Mouse (Mus musculus) hindbrain, embryonic 13.5 days (tissue): ENCODE measurements around the gene Pcdh7. TPM values are rescaled to one million over a fixed set of nuclear protein-coding genes. Genes with fewer than 3 reads are reported as not detected.

Source experiments
- ATAC-seq: fragments of 200-750 bp; cut with Nextera tagmentation; 2 replicates; pipeline ENCODE4 v1.8.0; 2017; ENCODE audit warnings: moderate TSS enrichment; ENCODE audit not compliant: low FRiP score
- H3K27ac ChIP-seq: fragments of 300-500 bp; sonication (generic); 2 replicates; pipeline ENCODE4 v1.5.1; 2015; ENCODE audit warnings: inconsistent platforms, mild to moderate bottlenecking, moderate library complexity
- H3K27me3 ChIP-seq: fragments of 300-500 bp; sonication (generic); 2 replicates; pipeline ENCODE4 v1.6.1; 2015; ENCODE audit warnings: mild to moderate bottlenecking, inconsistent platforms
- H3K36me3 ChIP-seq: fragments of 300-500 bp; sonication (generic); 2 replicates; pipeline ENCODE4 v1.6.1; 2015; ENCODE audit warnings: mild to moderate bottlenecking, inconsistent platforms
- H3K4me1 ChIP-seq: fragments of 300-500 bp; sonication (generic); replicated peaks from 2 replicates; pipeline ENCODE4 v1.6.1; 2015; ENCODE audit warnings: inconsistent platforms
- H3K4me2 ChIP-seq: fragments of 300-500 bp; sonication (generic); 2 replicates; pipeline ENCODE4 v1.6.1; 2015; ENCODE audit warnings: inconsistent platforms, mild to moderate bottlenecking, moderate library complexity
- H3K4me3 ChIP-seq: fragments of 300-500 bp; sonication (generic); 2 replicates; pipeline ENCODE4 v1.5.1; 2015; ENCODE audit warnings: mild to moderate bottlenecking, inconsistent platforms
- H3K9ac ChIP-seq: fragments of 300-500 bp; sonication (generic); 2 replicates; pipeline ENCODE4 v1.6.1; 2015; ENCODE audit warnings: mild to moderate bottlenecking, inconsistent platforms
- H3K9me3 ChIP-seq: fragments of 300-500 bp; sonication (generic); 2 replicates; pipeline ENCODE4 v1.6.1; 2016; ENCODE audit warnings: inconsistent platforms
- WGBS: fragments of 180-500 bp; shearing (Covaris S2); methylation state at CpG from one replicate; pipeline ENCODE4 v1.1.7; 2015; 5-methylcytosine and 5-hydroxymethylcytosine counted together
- polyA plus RNA-seq: library from polyadenylated mRNA; unstranded; fragments of >200 nt; fragmentation: Nextera tagmentation; extraction: Ambion mirVana; gene quantifications from 2 replicates; pipeline ENCODE4 v1.2.1, GENCODE M21; 2015

Pcdh7 gene
- polyA plus RNA-seq, 1 experiment from 2014 or later: 20.0 TPM

DNA sequence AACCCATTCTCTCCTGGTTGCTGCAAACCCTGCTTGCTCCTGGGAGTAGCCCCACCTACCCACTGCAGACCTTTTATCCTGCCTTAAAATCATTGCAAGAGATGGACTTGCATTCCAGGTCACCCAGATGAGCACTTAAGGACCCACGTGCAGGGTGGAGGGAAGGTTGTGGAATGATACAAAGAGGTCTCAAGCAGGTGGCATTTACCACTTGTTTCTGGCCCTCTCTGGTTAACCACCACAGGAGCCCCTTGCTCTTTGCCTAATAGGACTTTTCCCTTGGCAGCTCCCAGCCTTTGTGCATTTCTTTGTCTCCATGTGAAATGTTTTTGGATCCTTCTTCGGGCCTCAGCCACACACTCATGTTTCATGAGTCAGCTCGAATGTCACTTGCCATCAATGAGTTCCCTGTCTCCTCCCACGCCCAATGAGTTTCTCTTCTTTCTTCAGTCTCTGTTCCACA is 39.7 kb downstream of the Pcdh7 start:
- Histone ChIP-seq H3K9ac (no peak overlapping the region), H3K27ac (no peak overlapping the region), H3K27me3 (no peaks in the 10 kb centered on the region), H3K9me3 (no peaks in the 10 kb centered on the region), H3K4me2 (no peak overlapping the region), H3K4me1 (no peaks in the 10 kb centered on the region), H3K36me3 (no peaks in the 10 kb centered on the region), H3K4me3 (no peak overlapping the region)
- 43% methylated on average over 4 of the region's 4 CpGs for WGBS
- ATAC-seq: no peak

DNA sequence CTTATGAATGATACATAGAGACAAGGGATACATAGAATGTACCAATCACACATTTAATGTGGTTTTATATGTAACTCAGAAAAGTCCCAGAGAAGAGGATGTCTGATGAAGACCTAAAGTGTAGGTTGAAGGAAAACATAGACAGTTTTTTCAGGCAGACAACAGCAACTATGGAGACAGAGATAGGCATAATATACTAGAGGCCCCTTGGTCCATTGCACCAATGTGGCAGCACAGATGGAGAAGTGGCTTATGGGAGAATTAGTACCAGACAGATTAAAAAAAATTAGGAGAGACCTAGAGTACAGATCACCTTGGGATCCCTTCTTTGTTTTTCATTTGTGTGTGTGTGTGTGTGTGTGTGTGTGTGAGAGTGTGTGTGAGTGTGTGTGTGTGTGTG is 41.2 kb downstream of the Pcdh7 start:
- Histone ChIP-seq H3K4me3 (no peak overlapping the region), H3K4me1 (no peaks in the 10 kb centered on the region), H3K9me3 (no peaks in the 10 kb centered on the region), H3K9ac (no peak overlapping the region), H3K4me2 (no peak overlapping the region), H3K27me3 (no peaks in the 10 kb centered on the region), H3K27ac (no peak overlapping the region), H3K36me3 (no peaks in the 10 kb centered on the region)
- ATAC-seq: no peak

DNA sequence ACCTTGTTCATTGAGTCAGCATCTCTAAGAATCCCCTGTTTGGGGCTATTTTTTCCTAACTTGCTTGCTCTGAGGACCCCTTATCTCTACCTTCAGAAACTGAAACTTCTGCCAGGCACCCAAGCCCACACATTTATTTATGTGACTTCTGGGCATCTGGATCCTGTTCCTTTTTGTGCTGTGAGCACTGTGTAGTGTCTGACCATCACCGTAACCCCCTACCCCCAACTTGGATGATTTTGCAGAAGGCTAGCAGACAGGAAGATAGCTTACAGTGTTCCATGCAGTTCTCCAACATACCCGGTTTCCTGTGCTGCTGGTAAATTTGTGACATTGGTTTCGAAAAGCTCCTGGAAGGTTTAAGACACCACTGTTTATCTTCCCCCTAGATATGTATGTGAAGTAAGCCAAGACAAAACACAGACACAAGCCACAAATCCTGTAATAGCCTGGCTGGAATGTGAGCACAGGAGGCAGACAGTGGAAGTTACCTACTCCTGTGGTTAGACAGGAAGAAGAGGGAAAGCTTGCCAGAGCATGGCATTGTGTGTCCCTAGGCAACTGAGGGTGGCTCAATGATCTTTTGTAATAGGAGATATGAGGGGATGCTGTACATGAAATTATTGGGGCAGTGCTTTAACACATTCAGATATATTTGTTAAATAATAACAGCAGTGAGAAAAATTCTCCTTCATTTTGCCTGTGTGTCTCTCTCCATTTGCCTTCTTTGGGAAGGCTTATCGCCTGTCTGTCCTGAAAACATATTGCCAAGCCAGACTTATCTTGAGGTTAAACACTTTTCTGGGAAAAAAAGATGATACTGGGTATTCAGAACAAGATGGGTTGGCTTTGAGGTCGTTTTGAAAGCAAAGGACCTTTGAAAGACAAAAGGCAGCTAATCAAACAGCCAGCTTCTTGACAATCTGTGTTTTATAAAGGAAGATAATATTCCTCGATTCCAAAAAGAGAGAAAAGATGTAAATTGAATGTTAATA is 42.6 kb downstream of the Pcdh7 start:
- H3K9ac ChIP-seq: no peak overlapping the region
- no peak for ATAC-seq
- H3K36me3 ChIP-seq: no peaks in the 10 kb centered on the region
- H3K4me2 ChIP-seq: no peak overlapping the region
- no peaks in the 10 kb centered on the region for H3K9me3 ChIP-seq
- peaks cover 2% of the 10 kb centered on the region; the same call in 1 of the 2 replicates for H3K4me1 ChIP-seq
- WGBS: 71% methylated on average over 6 of the region's 6 CpGs
- H3K27ac ChIP-seq: no peak overlapping the region
- H3K27me3 ChIP-seq: no peaks in the 10 kb centered on the region
- H3K4me3 ChIP-seq: no peak overlapping the region

DNA sequence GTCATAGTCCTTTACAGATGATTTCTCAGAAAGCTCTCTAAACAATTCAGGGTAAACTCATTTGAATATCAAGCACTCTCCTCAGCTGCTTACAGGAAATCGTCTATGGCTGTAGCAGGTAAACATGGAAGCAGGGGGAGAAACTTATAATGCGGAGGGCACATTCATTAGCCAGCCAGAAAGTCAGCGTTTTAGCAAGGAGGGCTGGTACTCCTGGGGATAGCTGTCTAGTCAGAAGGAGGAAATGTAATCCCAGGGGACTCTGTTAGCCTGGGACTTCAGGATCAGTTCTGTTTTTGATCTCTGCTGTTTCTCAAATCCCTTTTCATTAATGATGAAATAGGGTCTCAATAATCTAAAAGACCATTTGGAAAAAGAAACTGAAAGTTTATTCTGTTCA is 47.6 kb downstream of the Pcdh7 start:
- H3K4me2 ChIP-seq: no peak overlapping the region
- WGBS: 32% methylated on average over 3 of the region's 3 CpGs
- no peaks in the 10 kb centered on the region for H3K36me3 ChIP-seq
- H3K9me3 ChIP-seq: no peaks in the 10 kb centered on the region
- H3K4me3 ChIP-seq: no peak overlapping the region
- no peaks in the 10 kb centered on the region for H3K27me3 ChIP-seq
- peaks cover 4% of the 10 kb centered on the region; the same call in 1 of the 2 replicates for H3K4me1 ChIP-seq
- H3K27ac ChIP-seq: no peak overlapping the region
- no peak overlapping the region for H3K9ac ChIP-seq
- no peak for ATAC-seq

DNA sequence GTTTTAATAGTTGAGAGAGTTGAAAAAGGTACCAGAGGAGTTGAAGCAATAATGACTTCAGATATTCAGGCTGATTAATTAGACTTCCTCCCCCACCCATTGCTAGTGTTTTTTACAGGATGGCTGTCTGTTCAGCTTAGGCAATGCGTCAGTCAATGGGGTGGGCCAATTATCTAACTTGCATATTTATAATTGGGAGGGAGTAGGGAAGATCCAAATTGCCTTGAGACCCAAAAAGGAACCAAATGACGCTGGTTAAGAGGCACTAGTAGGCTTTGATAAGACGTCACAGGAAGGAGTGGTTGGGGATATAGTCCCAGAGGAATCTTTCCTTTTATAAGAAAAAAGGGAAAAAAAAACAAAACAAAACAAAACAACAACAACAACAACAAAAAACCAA is 49.6 kb downstream of the Pcdh7 start:
- no peak for ATAC-seq
- WGBS: 56% methylated on average over 3 of the region's 3 CpGs
- H3K4me3 ChIP-seq: no peak overlapping the region

DNA sequence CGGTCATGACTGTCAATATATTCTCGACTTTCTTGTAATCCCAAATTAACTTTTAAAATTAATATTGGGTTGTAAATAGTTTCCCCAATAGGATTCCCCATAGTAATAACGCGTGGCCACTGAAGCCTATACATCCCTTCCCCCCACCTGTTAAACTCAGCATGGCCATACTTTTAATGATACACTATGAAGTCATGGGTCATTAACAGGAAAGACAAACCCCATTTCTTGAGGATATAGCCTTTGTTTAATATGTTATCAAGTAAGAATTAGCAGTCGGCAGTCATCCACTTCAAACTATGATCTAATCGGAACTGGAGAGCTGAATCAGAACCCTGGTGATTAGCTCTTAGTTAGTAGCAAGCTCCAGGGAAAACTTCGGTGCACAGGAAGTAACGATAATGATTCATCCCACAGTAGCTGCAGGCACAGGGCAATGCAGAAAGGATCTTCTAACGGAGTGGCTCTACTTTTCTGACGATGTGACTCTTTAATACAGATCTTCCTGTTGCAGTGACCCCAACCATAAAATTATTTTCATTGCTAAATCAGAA is 50.8 kb downstream of the Pcdh7 start:
- no peak overlapping the region for H3K9ac ChIP-seq
- H3K36me3 ChIP-seq: no peaks in the 10 kb centered on the region
- peaks cover 5% of the 10 kb centered on the region; the same call in 1 of the 2 replicates for H3K4me1 ChIP-seq
- no peaks in the 10 kb centered on the region for H3K9me3 ChIP-seq
- H3K4me3 ChIP-seq: no peak overlapping the region
- H3K4me2 ChIP-seq: no peak overlapping the region
- H3K27me3 ChIP-seq: no peaks in the 10 kb centered on the region
- WGBS: 83% methylated on average over 10 of the region's 10 CpGs
- no peak for ATAC-seq
- no peak overlapping the region for H3K27ac ChIP-seq

More for the DNA sequence above, 49.6 kb downstream of the Pcdh7 start:
- no peaks in the 10 kb centered on the region for H3K27me3 ChIP-seq
- H3K4me2 ChIP-seq: no peak overlapping the region
- H3K9ac ChIP-seq: no peak overlapping the region
- H3K27ac ChIP-seq: no peak overlapping the region
- H3K9me3 ChIP-seq: no peaks in the 10 kb centered on the region
- H3K4me1 ChIP-seq: peaks cover 5% of the 10 kb centered on the region; the same call in 1 of the 2 replicates
- no peaks in the 10 kb centered on the region for H3K36me3 ChIP-seq

- Histone ChIP-seq H3K36me3 (no peaks in the 10 kb centered on the region), H3K27ac (no peak overlapping the region), H3K9me3 (no peaks in the 10 kb centered on the region), H3K4me3 (no peak overlapping the region), H3K9ac (no peak overlapping the region), H3K27me3 (no peaks in the 10 kb centered on the region), H3K4me1 (peaks cover 5% of the 10 kb centered on the region; the same call in 1 of the 2 replicates), H3K4me2 (no peak overlapping the region)
- 96% methylated on average over 7 of the region's 7 CpGs for WGBS
- ATAC-seq: no peak; the same call in 1 of the 2 replicates
Measured at GRCm38 (mm10) chr5:57769644-57770043, 51.9 kb downstream of the Pcdh7 start.

GRCm38 (mm10) chr5:57770364-57770763 is 52.6 kb downstream of the Pcdh7 start:
- Histone ChIP-seq H3K4me2 (no peak overlapping the region), H3K4me1 (peaks cover 3% of the 10 kb centered on the region; the same call in 1 of the 2 replicates), H3K36me3 (no peaks in the 10 kb centered on the region), H3K9ac (no peak overlapping the region), H3K27ac (no peak overlapping the region), H3K4me3 (no peak overlapping the region), H3K9me3 (no peaks in the 10 kb centered on the region), H3K27me3 (no peaks in the 10 kb centered on the region)
- WGBS: 83% methylated on average over 3 of the region's 3 CpGs
- ATAC-seq: no peak

GRCm38 (mm10) chr5:57771122-57771521 is 53.4 kb downstream of the Pcdh7 start:
- H3K27ac ChIP-seq: no peak overlapping the region
- ATAC-seq: no peak
- H3K4me2 ChIP-seq: no peak overlapping the region
- H3K4me3 ChIP-seq: no peak overlapping the region
- 76% methylated on average over 6 of the region's 6 CpGs for WGBS
- H3K9me3 ChIP-seq: no peaks in the 10 kb centered on the region
- H3K36me3 ChIP-seq: no peaks in the 10 kb centered on the region
- 0 out of 2 replicates have a peak, but pooled peaks cover 2% of the 10 kb centered on the region for H3K4me1 ChIP-seq
- H3K9ac ChIP-seq: no peak overlapping the region
- H3K27me3 ChIP-seq: no peaks in the 10 kb centered on the region

DNA sequence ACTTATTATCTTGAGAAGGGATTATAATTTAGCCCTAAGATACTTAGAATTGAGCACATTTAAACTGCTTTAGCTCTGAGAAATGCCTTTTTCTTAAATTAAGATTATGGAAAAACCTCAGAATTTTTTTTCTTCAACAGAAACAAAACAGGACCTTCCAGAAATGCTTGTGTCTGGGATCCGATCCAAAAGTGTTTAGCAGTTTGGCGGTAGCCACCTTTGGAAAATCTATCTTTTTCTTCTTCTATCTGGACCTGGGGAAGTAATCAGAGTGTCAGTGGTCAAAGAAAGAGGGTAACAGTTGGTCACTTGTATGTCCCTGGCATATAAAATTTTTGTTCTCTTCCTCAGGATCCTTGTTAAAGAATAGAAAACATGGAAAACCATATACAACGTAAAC is 54.9 kb downstream of the Pcdh7 start:
- Histone ChIP-seq H3K9ac (no peak overlapping the region), H3K9me3 (no peaks in the 10 kb centered on the region), H3K4me2 (no peak overlapping the region), H3K4me3 (no peak overlapping the region), H3K27ac (no peak overlapping the region), H3K4me1 (0 out of 2 replicates have a peak, but pooled peaks cover 2% of the 10 kb centered on the region), H3K36me3 (no peaks in the 10 kb centered on the region), H3K27me3 (no peaks in the 10 kb centered on the region)
- 93% methylated on average over 3 of the region's 3 CpGs for WGBS
- no peak for ATAC-seq

DNA sequence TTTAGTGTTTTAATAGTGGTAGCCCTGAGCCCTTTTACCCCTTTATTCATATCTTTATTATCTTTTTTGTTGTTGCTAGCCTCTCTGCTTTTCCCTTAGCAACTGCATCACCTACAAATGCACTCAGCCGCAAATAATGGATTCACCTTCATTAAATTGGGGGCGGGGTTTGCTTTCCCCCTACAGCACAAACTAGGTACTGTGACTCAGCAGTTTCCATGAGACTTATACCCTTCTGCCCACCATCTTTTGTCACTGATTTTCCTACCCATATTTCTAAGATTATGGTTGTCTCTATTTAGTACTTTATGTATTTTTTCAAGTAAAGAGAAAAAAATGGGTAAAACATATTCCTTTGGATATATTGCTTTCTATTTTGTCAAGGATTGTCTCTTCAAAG is 56.7 kb downstream of the Pcdh7 start:
- no peak for ATAC-seq
- WGBS: 81% methylated on average over 2 of the region's 2 CpGs
- H3K4me1 ChIP-seq: 0 out of 2 replicates have a peak, but pooled peaks cover 2% of the 10 kb centered on the region
- no peak overlapping the region for H3K27ac ChIP-seq
- no peak overlapping the region for H3K4me2 ChIP-seq
- no peaks in the 10 kb centered on the region for H3K36me3 ChIP-seq
- no peaks in the 10 kb centered on the region for H3K9me3 ChIP-seq
- no peak overlapping the region for H3K4me3 ChIP-seq
- no peak overlapping the region for H3K9ac ChIP-seq
- no peaks in the 10 kb centered on the region for H3K27me3 ChIP-seq

GRCm38 (mm10) chr5:57778093-57778492 is 60.3 kb downstream of the Pcdh7 start:
- Histone ChIP-seq H3K27ac (no peak overlapping the region), H3K9ac (no peak overlapping the region), H3K4me1 (no peaks in the 10 kb centered on the region), H3K9me3 (no peaks in the 10 kb centered on the region), H3K4me3 (no peak overlapping the region), H3K36me3 (no peaks in the 10 kb centered on the region), H3K27me3 (no peaks in the 10 kb centered on the region), H3K4me2 (no peak overlapping the region)
- no peak for ATAC-seq
- WGBS: 67% methylated on average over 3 of the region's 3 CpGs
